Mouse (Mus musculus): ENCODE measurements around the gene Galnt4. TPM values are rescaled to one million over a fixed set of nuclear protein-coding genes. Genes with fewer than 3 reads are reported as not detected.

Gene Galnt4
- total and polyA plus RNA-seq, 3 experiments = 1.6 to 1.7 TPM; not detected in 1

GRCm38 (mm10) chr10:99081569-99081990, 26.4 kb upstream of the Galnt4 start:
- TF ChIP-seq MAX (IDR thresholded peaks at IDR 0.05; ENCODE audit: low read length) = 0 out of 2 replicates have a peak, but pooled peaks have one; percentile 40
- 0 out of 2 replicates have a peak, but pooled peaks have one; percentile 8 for TF ChIP-seq ELF1 (IDR thresholded peaks at IDR 0.05; ENCODE audit: low read depth, low read length)
- TF ChIP-seq TCF12 (IDR thresholded peaks at IDR 0.05; ENCODE audit: low read depth, low read length) = peak; percentile 71
- peak; percentile 94 for TF ChIP-seq GATA1 (IDR thresholded peaks at IDR 0.05; ENCODE audit: low read depth, low read length)
- peak; percentile 37; the same call in 1 of the 2 replicates for TF ChIP-seq SIN3A (IDR thresholded peaks at IDR 0.05; ENCODE audit: low read length)
- TF ChIP-seq ETS1 (IDR thresholded peaks at IDR 0.05; ENCODE audit: low read depth, low read length) = peak; percentile 64
- peak; percentile 69 for TF ChIP-seq NRF1 (IDR thresholded peaks at IDR 0.05; ENCODE audit: insufficient read depth, low read depth, low read length, poor library complexity, severe bottlenecking)
- TF ChIP-seq RCOR1 (IDR thresholded peaks at IDR 0.05; ENCODE audit: low read depth, low read length) = peak; percentile 77
- TF ChIP-seq EP300 (IDR thresholded peaks at IDR 0.05; ENCODE audit: low read depth in 1 of 2, low read length in 2 of 2) = peak; percentile 80 to 83
- no peak for TF ChIP-seq BHLHE40 (IDR thresholded peaks at IDR 0.05; ENCODE audit: borderline replicate concordance, low read depth, low read length)
- no peak for TF ChIP-seq MEF2A (IDR thresholded peaks at IDR 0.05; ENCODE audit: extremely low read depth, insufficient replicate concordance, low read depth, low read length, poor library complexity, severe bottlenecking)
- peak; percentile 83 for DNase-seq (ENCODE audit: low read depth, low spot score)
- no peaks in the 10 kb centered on the region for H3K79me2 ChIP-seq (ENCODE audit: control insufficient read depth, insufficient read depth, low read length, poor library complexity)

GRCm38 (mm10) chr10:99083431-99084003, 24.4 kb upstream of the Galnt4 start:
- no peak overlapping the region for H3K27ac ChIP-seq (ENCODE audit: control insufficient read depth, low read depth, low read length)
- TF ChIP-seq ZMIZ1 (IDR thresholded peaks at IDR 0.05; ENCODE audit: low read depth, low read length) (no peak), ETS1 (IDR thresholded peaks at IDR 0.05; ENCODE audit: low read depth, low read length) (no peak), KAT2A (conservative IDR thresholded peaks at IDR 0.05; ENCODE audit: low read depth, low read length) (no peak), MAZ (IDR thresholded peaks at IDR 0.05; ENCODE audit: low read depth, low read length) (no peak), MAX (IDR thresholded peaks at IDR 0.05; ENCODE audit: low read length) (no peak), POLR2A (IDR thresholded peaks at IDR 0.05; ENCODE audit: control insufficient read depth in 1 of 2, insufficient read depth in 1 of 2, low read depth in 1 of 2, low read length in 2 of 2, poor library complexity in 1 of 2) (no peak), POLR2AphosphoS5 (IDR thresholded peaks at IDR 0.05; ENCODE audit: borderline replicate concordance, low read depth, low read length) (no peak), GABPA (IDR thresholded peaks at IDR 0.05; ENCODE audit: low read depth, low read length) (no peak), GATA1 (IDR thresholded peaks at IDR 0.05; ENCODE audit: low read depth, low read length) (no peak), CHD2 (IDR thresholded peaks at IDR 0.05; ENCODE audit: low read length) (no peak), SIN3A (IDR thresholded peaks at IDR 0.05; ENCODE audit: low read length) (no peak), USF1 (IDR thresholded peaks at IDR 0.05; ENCODE audit: low read depth, low read length) (no peak), UBTF (IDR thresholded peaks at IDR 0.05; ENCODE audit: borderline replicate concordance, insufficient read depth, low read depth, low read length) (no peak), TCF12 (IDR thresholded peaks at IDR 0.05; ENCODE audit: low read depth, low read length) (no peak)
- DNase-seq (ENCODE audit: low read depth, low spot score) = no peak
- H3K9ac ChIP-seq (ENCODE audit: control insufficient read depth, low read depth, low read length, poor library complexity, severe bottlenecking) = no peak overlapping the region
- H3K36me3 ChIP-seq (ENCODE audit: control insufficient read depth in 1 of 2, insufficient read depth in 2 of 2, low read length in 2 of 2) = peaks cover 0 to 11% of the 10 kb centered on the region in 2 experiments; a peak in 2 of 4 replicates
- peaks cover 0 to 11% of the 10 kb centered on the region in 2 experiments; a peak in 2 of 4 replicates for H3K4me1 ChIP-seq (ENCODE audit: control insufficient read depth in 1 of 2, insufficient read depth in 2 of 2, low read length in 2 of 2)
- H3K27me3 ChIP-seq (ENCODE audit: control insufficient read depth in 1 of 2, insufficient read depth in 2 of 2, low read length in 2 of 2) = no peaks in the 10 kb centered on the region
- no peaks in the 10 kb centered on the region for H3K79me2 ChIP-seq (ENCODE audit: control insufficient read depth, insufficient read depth, low read length, poor library complexity)
- H3K4me3 ChIP-seq (ENCODE audit: control insufficient read depth in 1 of 2, insufficient read depth in 1 of 2, low read depth in 2 of 2, low read length in 2 of 2) = no peak overlapping the region
- no peaks in the 10 kb centered on the region for H3K9me3 ChIP-seq (replicated peaks; ENCODE audit: insufficient read depth, low read length)

More at GRCm38 (mm10) chr10:99081569-99081990, 26.4 kb upstream of the Galnt4 start:
- Histone ChIP-seq H3K9ac (ENCODE audit: control insufficient read depth, low read depth, low read length, poor library complexity, severe bottlenecking) (no peak overlapping the region), H3K4me3 (ENCODE audit: control insufficient read depth in 1 of 2, insufficient read depth in 1 of 2, low read depth in 2 of 2, low read length in 2 of 2) (0 out of 4 replicates have a peak overlapping the region, but pooled peaks of 1 of the 2 experiments have one; percentile 2), H3K27me3 (ENCODE audit: control insufficient read depth in 1 of 2, insufficient read depth in 2 of 2, low read length in 2 of 2) (no peaks in the 10 kb centered on the region), H3K36me3 (ENCODE audit: control insufficient read depth in 1 of 2, insufficient read depth in 2 of 2, low read length in 2 of 2) (peaks cover 0 to 11% of the 10 kb centered on the region in 2 experiments; a peak in 2 of 4 replicates), H3K9me3 (replicated peaks; ENCODE audit: insufficient read depth, low read length) (no peaks in the 10 kb centered on the region), H3K4me1 (ENCODE audit: control insufficient read depth in 1 of 2, insufficient read depth in 2 of 2, low read length in 2 of 2) (peaks cover 0 to 11% of the 10 kb centered on the region in 2 experiments; a peak in 2 of 4 replicates), H3K27ac (ENCODE audit: control insufficient read depth, low read depth, low read length) (no peak overlapping the region; the same call in 1 of the 2 replicates)

Data from MEL (cell line).